8 mouse cellular contexts compared by ENCODE assay signal in genomic region chrX:142534780-142535179, GRCm38 (mm10).
DNase-seq lines count a peak whose midpoint lies in the region; ATAC-seq and TF ChIP-seq lines count a peak whose summit lies in the region.

No protein-coding gene starts in this region.

- peak; percentile 64; the same call in 1 of the 2 replicates for ATAC-seq in frontal cortex, adult (ENCODE audit: low TSS enrichment)
- ATAC-seq in liver, embryonic 11.5 days (replicated peaks; ENCODE audit: low FRiP score): no peak
- no peak for ATAC-seq in Patski
- ATAC-seq in megakaryocyte-erythroid progenitor cell, adult 5-6 weeks (replicated peaks; ENCODE audit: low FRiP score, low TSS enrichment, poor library complexity, severe bottlenecking): no peak

- H3K9me3 ChIP-seq in liver, embryonic 11.5 days (ENCODE audit: control insufficient read depth, low read length): no peaks in the 10 kb centered on the region

- H3K4me1 ChIP-seq in liver, embryonic 11.5 days (replicated peaks; ENCODE audit: control insufficient read depth, insufficient read depth, low read length): no peaks in the 10 kb centered on the region

- CTCF ChIA-PET in Patski (lab: Charles Lee): interaction anchor here (0.6 to 2.2 kb wide), 6 partner anchors 8 to 426 kb away, joined by 3 to 7 read pairs (median 4); no protein-coding TSS in a partner anchor

- peak; percentile 76 for TF ChIP-seq CTCF in Patski (IDR thresholded peaks at IDR 0.05)

- H3K9ac ChIP-seq in liver, embryonic 11.5 days (ENCODE audit: low read depth, low read length): no peak overlapping the region

- WGBS in liver, embryonic 11.5 days: 35% methylated on average over 8 of the region's 8 CpGs

- in situ Hi-C loops in Patski (cut with MboI; ENCODE audit: low pct_unique_long_range_greater_than_20kb): loop anchor here (10.0 kb wide), 2 partner anchors 210 to 300 kb away; no protein-coding TSS in a partner anchor

- no peak overlapping the region for H3K4me2 ChIP-seq in liver, embryonic 11.5 days

- H3K4me3 ChIP-seq in liver, embryonic 11.5 days (ENCODE audit: low read depth, low read length): no peak overlapping the region

- POLR2A ChIA-PET in Patski (lab: Charles Lee): no interaction called here

- H3K36me3 ChIP-seq in liver, embryonic 11.5 days (ENCODE audit: control insufficient read depth, insufficient read depth, low read length): no peaks in the 10 kb centered on the region

- H3K27me3 ChIP-seq in liver, embryonic 11.5 days (replicated peaks; ENCODE audit: control insufficient read depth, insufficient read depth, low read length): no peaks in the 10 kb centered on the region
- H3K27me3 ChIP-seq in Patski: peaks cover 23% of the 10 kb centered on the region

- H3K27ac ChIP-seq in liver, embryonic 11.5 days (ENCODE audit: low read depth, low read length): no peak overlapping the region

- no peak for DNase-seq in frontal cortex, postnatal 25 days (ENCODE audit: low spot score in 2 of 2)
- peak; percentile 26 for DNase-seq in liver
- DNase-seq in liver, embryonic 11.5 days (ENCODE audit: low spot score): no peak
- no peak for DNase-seq in Patski (ENCODE audit: low read depth, low spot score)
- DNase-seq in forelimb bud, embryonic 11.5 days (ENCODE audit: low read depth, low spot score): peak; percentile 48
- peak; percentile 16 for DNase-seq in retina, adult 2 months (ENCODE audit: low read depth, low spot score)

Comparison
In these comparisons a context has a peak if more than half of its experiments do, and no peak if none do; other contexts are left out.
1. DNase-seq: peak in liver (single experiment), forelimb bud, embryonic 11.5 days (single experiment) and retina, adult 2 months (single experiment); none in frontal cortex, postnatal 25 days (0 of 2), liver, embryonic 11.5 days (single experiment) and Patski (single experiment).